Mouse (Mus musculus): ENCODE results near the gene Samsn1. TPM values are rescaled to one million over a fixed set of nuclear protein-coding genes. Genes with fewer than 3 reads are reported as not detected.

The Samsn1 gene
- 0.13 and 0.33 TPM in 2 replicates for polyA plus RNA-seq (2012; rRNA removed)

DNA sequence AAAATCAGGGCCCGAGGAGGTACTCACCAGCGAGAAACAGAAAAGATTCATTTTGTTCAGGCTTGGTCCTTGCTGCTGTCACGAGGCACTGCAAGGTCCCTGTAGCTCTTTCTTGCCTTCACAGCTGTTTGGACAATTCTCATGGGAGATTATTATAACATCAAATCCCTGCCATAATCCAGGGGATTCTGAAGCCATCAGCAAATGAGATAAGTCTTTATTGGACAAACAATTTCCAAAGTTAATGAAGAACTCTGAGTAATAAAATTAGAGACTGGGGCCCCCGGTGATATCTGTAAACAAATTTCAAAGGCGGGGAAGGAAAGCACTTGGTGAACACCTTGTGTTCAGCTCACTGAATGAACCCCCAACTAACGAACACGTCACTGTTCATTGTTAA lies at the start of gene Samsn1:
Gene Samsn1, minus strand, starts transcription at position 101 of the 400 bp plus-strand sequence.

Measured in ovary, adult 2 months (tissue).